Mouse (Mus musculus) G1E (cell line): Measurements from ENCODE around the gene Ccdc50.

Experiments
- CTCF ChIP-seq: IDR thresholded peaks from 2 replicates; pipeline ENCODE4 v1.5.1; 2012; ENCODE audit warnings: low read depth, low read length, inconsistent platforms, mixed read lengths
- GATA1 ChIP-seq: IDR thresholded peaks from 2 replicates; pipeline ENCODE4 v1.6.1; 2012; ENCODE audit warnings: borderline replicate concordance, low read length, inconsistent platforms, mixed read lengths
- POLR2AphosphoS5 ChIP-seq: IDR thresholded peaks from 2 replicates; pipeline ENCODE4 v1.6.1; 2012; ENCODE audit warnings: low read depth, low read length, inconsistent platforms; ENCODE audit not compliant: insufficient replicate concordance

- no peak for TF ChIP-seq CTCF
- no peak for TF ChIP-seq GATA1
- TF ChIP-seq POLR2AphosphoS5, result no peak
These were observed 41.1 kb upstream of the Ccdc50 start for GRCm38 (mm10) chr16:27347521-27347920.
